In genomic region chr3:137778113-137778512, GRCm38 (mm10) we compare ENCODE assay signal across 9 mouse cellular contexts.
DNase-seq lines count a peak whose midpoint lies in the region; ATAC-seq lines count a peak whose summit lies in the region.
"Had no signal": no experiment of that assay in that cellular context is flagged by ENCODE, and none has a peak within 500 bp of the region (broad histone marks: within the 10 kb centered on the region; RNA-seq: fewer than 3 reads in every experiment).

No protein-coding gene starts in this region.

- no peak overlapping the region for H3K27ac ChIP-seq in hindbrain, embryonic 13.5 days
- no peak overlapping the region for H3K27ac ChIP-seq in hindbrain, embryonic 10.5 days
- H3K27ac ChIP-seq in kidney, embryonic 14.5 days (ENCODE audit: low read depth, low read length) = no peak overlapping the region
- H3K27ac ChIP-seq in midbrain, embryonic 15.5 days = no peak overlapping the region
- H3K27ac ChIP-seq: lung, embryonic 15.5 days had no signal

- H3K4me3 ChIP-seq in hindbrain, embryonic 13.5 days = no peak overlapping the region
- H3K4me3 ChIP-seq in hindbrain, embryonic 10.5 days = no peak overlapping the region
- no peak overlapping the region for H3K4me3 ChIP-seq in kidney, embryonic 14.5 days (ENCODE audit: low read length)
- no peak overlapping the region for H3K4me3 ChIP-seq in midbrain, embryonic 15.5 days
- H3K4me3 ChIP-seq: lung, embryonic 15.5 days had no signal

- WGBS in hindbrain, embryonic 13.5 days = 37% methylated on average over 7 of the region's 7 CpGs
- 39% methylated on average over 7 of the region's 7 CpGs for WGBS in hindbrain, embryonic 10.5 days
- 44% methylated on average over 7 of the region's 7 CpGs for WGBS in kidney, embryonic 14.5 days
- WGBS in midbrain, embryonic 15.5 days = 46% methylated on average over 7 of the region's 7 CpGs

- no peaks in the 10 kb centered on the region for H3K36me3 ChIP-seq in hindbrain, embryonic 13.5 days
- no peaks in the 10 kb centered on the region for H3K36me3 ChIP-seq in hindbrain, embryonic 10.5 days
- H3K36me3 ChIP-seq in kidney, embryonic 14.5 days (ENCODE audit: control insufficient read depth, insufficient read depth, low read length) = no peaks in the 10 kb centered on the region
- no peaks in the 10 kb centered on the region for H3K36me3 ChIP-seq in midbrain, embryonic 15.5 days (replicated peaks)
- H3K36me3 ChIP-seq: lung, embryonic 15.5 days had no signal

- H3K9ac ChIP-seq in hindbrain, embryonic 13.5 days = 0 out of 2 replicates have a peak overlapping the region, but pooled peaks have one; percentile 3
- no peak overlapping the region for H3K9ac ChIP-seq in kidney, embryonic 14.5 days (ENCODE audit: low read depth, low read length)
- no peak overlapping the region for H3K9ac ChIP-seq in midbrain, embryonic 15.5 days
- H3K9ac ChIP-seq: lung, embryonic 15.5 days had no signal

- no peak for DNase-seq in hindbrain, embryonic 10.5 days (ENCODE audit: low spot score)
- peak; percentile 17 for DNase-seq in c-Kit-positive CD71-positive TER-119-positive erythroid progenitor cells, embryonic 14.5 days (ENCODE audit: low spot score)
- peak; percentile 28 for DNase-seq in heart, adult 8-10 months (ENCODE audit: low spot score)
- DNase-seq in urinary bladder, postnatal 10 days (ENCODE audit: low spot score) = no peak

- 0 out of 2 replicates have a peak, but pooled peaks cover 5% of the 10 kb centered on the region for H3K27me3 ChIP-seq in hindbrain, embryonic 13.5 days
- H3K27me3 ChIP-seq in hindbrain, embryonic 10.5 days (ENCODE audit: insufficient read depth, poor library complexity, severe bottlenecking) = peaks cover 30% of the 10 kb centered on the region
- peaks cover 13% of the 10 kb centered on the region for H3K27me3 ChIP-seq in kidney, embryonic 14.5 days (ENCODE audit: control insufficient read depth, insufficient read depth, low read length)
- H3K27me3 ChIP-seq in midbrain, embryonic 15.5 days (replicated peaks) = no peaks in the 10 kb centered on the region

- H3K4me2 ChIP-seq in hindbrain, embryonic 13.5 days = peak overlapping the region; percentile 0; the same call in 1 of the 2 replicates
- H3K4me2 ChIP-seq in kidney, embryonic 14.5 days (replicated peaks; ENCODE audit: low read depth, low read length) = no peak overlapping the region
- H3K4me2 ChIP-seq in midbrain, embryonic 15.5 days = peak overlapping the region; percentile 28; the same call in 1 of the 2 replicates
- H3K4me2 ChIP-seq: lung, embryonic 15.5 days had no signal

- H3K4me1 ChIP-seq in hindbrain, embryonic 13.5 days (replicated peaks) = peaks cover 16% of the 10 kb centered on the region
- H3K4me1 ChIP-seq in hindbrain, embryonic 10.5 days (replicated peaks) = peaks cover 10% of the 10 kb centered on the region
- peaks cover 5% of the 10 kb centered on the region; the same call in 1 of the 2 replicates for H3K4me1 ChIP-seq in kidney, embryonic 14.5 days (ENCODE audit: control insufficient read depth, insufficient read depth, low read length)
- H3K4me1 ChIP-seq in midbrain, embryonic 15.5 days = peaks cover 6% of the 10 kb centered on the region; the same call in 1 of the 2 replicates

- no peaks in the 10 kb centered on the region for H3K9me3 ChIP-seq in hindbrain, embryonic 13.5 days
- no peaks in the 10 kb centered on the region for H3K9me3 ChIP-seq in hindbrain, embryonic 10.5 days
- H3K9me3 ChIP-seq in kidney, embryonic 14.5 days (ENCODE audit: control insufficient read depth, low read length) = no peaks in the 10 kb centered on the region
- no peaks in the 10 kb centered on the region for H3K9me3 ChIP-seq in midbrain, embryonic 15.5 days
- H3K9me3 ChIP-seq: lung, embryonic 15.5 days had no signal

- ATAC-seq in hindbrain, embryonic 13.5 days (ENCODE audit: low FRiP score) = peak; percentile 62; the same call in 1 of the 2 replicates
- ATAC-seq in CD4-positive, CD25-positive, alpha-beta regulatory T cell, adult 4 months = peak; percentile 90
- ATAC-seq in kidney, embryonic 14.5 days (ENCODE audit: low FRiP score, low TSS enrichment) = 0 out of 2 replicates have a peak, but pooled peaks have one; percentile 34
- peak; percentile 56 for ATAC-seq in midbrain, embryonic 15.5 days (replicated peaks)

Comparison
In these comparisons a context has a peak if more than half of its experiments do, and no peak if none do; other contexts are left out.
1. ATAC-seq: peak in every context shown above with its lines; median percentile 90 in CD4-positive, CD25-positive, alpha-beta regulatory T cell, adult 4 months; 62 in hindbrain, embryonic 13.5 days; 56 in midbrain, embryonic 15.5 days; 34 in kidney, embryonic 14.5 days.
2. DNase-seq: peak in c-Kit-positive CD71-positive TER-119-positive erythroid progenitor cells, embryonic 14.5 days (single experiment) and heart, adult 8-10 months (single experiment); none in hindbrain, embryonic 10.5 days (single experiment) and urinary bladder, postnatal 10 days (single experiment).